Mouse (Mus musculus) limb, embryonic 13.5 days (tissue): ENCODE data around the gene Mad1l1. TPM values are rescaled to one million over a fixed set of nuclear protein-coding genes. Genes with fewer than 3 reads are reported as not detected.
A peak's percentile ranks its signal among the peaks of the same experiment; 100 is the strongest.

Source experiments
- ATAC-seq: fragments of 200-750 bp; cut with Nextera tagmentation; 2 replicates; pipeline ENCODE4 v1.8.0; 2017; ENCODE audit warnings: low read depth, moderate number of reproducible peaks, moderate TSS enrichment; ENCODE audit not compliant: low FRiP score
- H3K27ac ChIP-seq: fragments of 300-500 bp; sonication (generic); 2 replicates; pipeline ENCODE4 v1.5.1; 2015; ENCODE audit warnings: inconsistent platforms, mild to moderate bottlenecking, moderate library complexity
- H3K27me3 ChIP-seq: fragments of 300-500 bp; sonication (generic); 2 replicates; pipeline ENCODE4 v1.6.1; 2015; ENCODE audit warnings: mild to moderate bottlenecking, inconsistent platforms
- H3K36me3 ChIP-seq: fragments of 300-500 bp; sonication (generic); 2 replicates; pipeline ENCODE4 v1.6.1; 2015; ENCODE audit warnings: inconsistent platforms, mild to moderate bottlenecking, moderate library complexity
- H3K4me1 ChIP-seq: fragments of 300-500 bp; sonication (generic); 2 replicates; pipeline ENCODE4 v1.6.1; 2015; ENCODE audit warnings: inconsistent platforms
- H3K4me2 ChIP-seq: fragments of 300-500 bp; sonication (generic); replicated peaks from 2 replicates; pipeline ENCODE4 v1.6.1; 2015; ENCODE audit warnings: inconsistent platforms, mild to moderate bottlenecking, moderate library complexity
- H3K4me3 ChIP-seq: fragments of 300-500 bp; sonication (generic); 2 replicates; pipeline ENCODE4 v1.5.1; 2015; ENCODE audit warnings: moderate library complexity, mild to moderate bottlenecking, inconsistent platforms
- H3K9ac ChIP-seq: fragments of 300-500 bp; sonication (generic); 2 replicates; pipeline ENCODE4 v1.6.1; 2015; ENCODE audit warnings: mild to moderate bottlenecking, inconsistent platforms
- H3K9me3 ChIP-seq: fragments of 300-500 bp; sonication (generic); 2 replicates; pipeline ENCODE4 v1.6.1; 2016; ENCODE audit warnings: inconsistent platforms
- WGBS: fragments of 180-500 bp; shearing (Covaris S2); methylation state at CpG from one replicate; pipeline ENCODE4 v1.1.7; 2015; 5-methylcytosine and 5-hydroxymethylcytosine counted together
- polyA plus RNA-seq: library from polyadenylated mRNA; unstranded; fragments of >200 nt; fragmentation: Nextera tagmentation; extraction: Ambion mirVana; gene quantifications from 2 replicates; pipeline ENCODE4 v1.2.1, GENCODE M21; 2015

Mad1l1 gene
- polyA plus RNA-seq, 1 experiment from 2014 or later = 52.6 TPM

GRCm38 (mm10) chr5:140349882-140350281, 28.5 kb upstream of the Mad1l1 start:
- H3K36me3 ChIP-seq = peaks cover 80% of the 10 kb centered on the region
- no peaks in the 10 kb centered on the region for H3K4me1 ChIP-seq
- H3K27ac ChIP-seq = no peak overlapping the region
- H3K27me3 ChIP-seq = no peaks in the 10 kb centered on the region
- no peak overlapping the region for H3K9ac ChIP-seq
- H3K4me2 ChIP-seq = no peak overlapping the region
- WGBS = 90% methylated on average over 9 of the region's 9 CpGs
- no peaks in the 10 kb centered on the region for H3K9me3 ChIP-seq
- no peak overlapping the region for H3K4me3 ChIP-seq
- no peak for ATAC-seq

- H3K4me3 ChIP-seq = no peak overlapping the region
- H3K36me3 ChIP-seq = peaks cover 66% of the 10 kb centered on the region
- no peaks in the 10 kb centered on the region for H3K4me1 ChIP-seq
- 73% methylated on average over 1 of the region's 1 CpGs for WGBS
- no peak overlapping the region for H3K27ac ChIP-seq
- H3K27me3 ChIP-seq = no peaks in the 10 kb centered on the region
- H3K9ac ChIP-seq = no peak overlapping the region
- H3K9me3 ChIP-seq = no peaks in the 10 kb centered on the region
- no peak for ATAC-seq
- no peak overlapping the region for H3K4me2 ChIP-seq
These were observed 24.7 kb upstream of the Mad1l1 start for GRCm38 (mm10) chr5:140346050-140346449.

- H3K9ac ChIP-seq = no peak overlapping the region
- no peaks in the 10 kb centered on the region for H3K27me3 ChIP-seq
- H3K4me1 ChIP-seq = no peaks in the 10 kb centered on the region
- peaks cover 66% of the 10 kb centered on the region for H3K36me3 ChIP-seq
- no peak overlapping the region for H3K27ac ChIP-seq
- no peak overlapping the region for H3K4me2 ChIP-seq
- H3K9me3 ChIP-seq = no peaks in the 10 kb centered on the region
- no peak overlapping the region for H3K4me3 ChIP-seq
- 90% methylated on average over 4 of the region's 4 CpGs for WGBS
- ATAC-seq = no peak
These were observed 23.9 kb upstream of the Mad1l1 start for GRCm38 (mm10) chr5:140345244-140345643.

- Histone ChIP-seq H3K36me3 (peaks cover 85% of the 10 kb centered on the region), H3K9ac (no peak overlapping the region), H3K4me2 (no peak overlapping the region), H3K4me1 (no peaks in the 10 kb centered on the region), H3K27ac (no peak overlapping the region), H3K4me3 (no peak overlapping the region), H3K27me3 (no peaks in the 10 kb centered on the region), H3K9me3 (peaks cover 3% of the 10 kb centered on the region; the same call in 1 of the 2 replicates)
- no peak for ATAC-seq
- WGBS = 83% methylated on average over 4 of the region's 4 CpGs
These were observed 21.5 kb upstream of the Mad1l1 start for GRCm38 (mm10) chr5:140342880-140343279.

GRCm38 (mm10) chr5:140339836-140340235, 18.5 kb upstream of the Mad1l1 start:
- ATAC-seq = no peak
- peaks cover 68% of the 10 kb centered on the region for H3K36me3 ChIP-seq
- no peak overlapping the region for H3K27ac ChIP-seq
- no peak overlapping the region for H3K4me2 ChIP-seq
- no peaks in the 10 kb centered on the region for H3K4me1 ChIP-seq
- no peaks in the 10 kb centered on the region for H3K27me3 ChIP-seq
- no peak overlapping the region for H3K4me3 ChIP-seq
- H3K9me3 ChIP-seq = peaks cover 3% of the 10 kb centered on the region; the same call in 1 of the 2 replicates
- 65% methylated on average over 3 of the region's 3 CpGs for WGBS
- no peak overlapping the region for H3K9ac ChIP-seq

GRCm38 (mm10) chr5:140338779-140339178, 17.4 kb upstream of the Mad1l1 start:
- no peak overlapping the region for H3K4me2 ChIP-seq
- no peaks in the 10 kb centered on the region for H3K4me1 ChIP-seq
- no peaks in the 10 kb centered on the region for H3K27me3 ChIP-seq
- H3K9me3 ChIP-seq = peaks cover 3% of the 10 kb centered on the region; the same call in 1 of the 2 replicates
- ATAC-seq = no peak
- H3K4me3 ChIP-seq = no peak overlapping the region
- no peak overlapping the region for H3K27ac ChIP-seq
- H3K9ac ChIP-seq = no peak overlapping the region
- H3K36me3 ChIP-seq = peaks cover 57% of the 10 kb centered on the region
- WGBS = 89% methylated on average over 4 of the region's 4 CpGs

GRCm38 (mm10) chr5:140336680-140337079, 15.3 kb upstream of the Mad1l1 start:
- H3K36me3 ChIP-seq = peaks cover 50% of the 10 kb centered on the region

GRCm38 (mm10) chr5:140333631-140334030, 12.3 kb upstream of the Mad1l1 start:
- H3K4me1 ChIP-seq = peaks cover 17% of the 10 kb centered on the region
- no peak for ATAC-seq
- 39% methylated on average over 2 of the region's 2 CpGs for WGBS

More at GRCm38 (mm10) chr5:140336680-140337079, 15.3 kb upstream of the Mad1l1 start:
- WGBS = 76% methylated on average over 1 of the region's 1 CpGs
- no peak overlapping the region for H3K27ac ChIP-seq
- H3K9me3 ChIP-seq = peaks cover 3% of the 10 kb centered on the region; the same call in 1 of the 2 replicates
- no peak overlapping the region for H3K4me2 ChIP-seq
- no peak overlapping the region for H3K9ac ChIP-seq
- ATAC-seq = no peak
- H3K27me3 ChIP-seq = no peaks in the 10 kb centered on the region
- peaks cover 7% of the 10 kb centered on the region; the same call in 1 of the 2 replicates for H3K4me1 ChIP-seq
- no peak overlapping the region for H3K4me3 ChIP-seq

GRCm38 (mm10) chr5:140332519-140332918, 11.2 kb upstream of the Mad1l1 start:
- Histone ChIP-seq H3K4me3 (peak overlapping the region; percentile 71), H3K4me2 (peak overlapping the region; percentile 94), H3K4me1 (peaks cover 17% of the 10 kb centered on the region), H3K27ac (no peak overlapping the region), H3K27me3 (no peaks in the 10 kb centered on the region), H3K36me3 (peaks cover 40% of the 10 kb centered on the region), H3K9ac (no peak overlapping the region), H3K9me3 (no peaks in the 10 kb centered on the region)
- WGBS = 53% methylated on average over 4 of the region's 4 CpGs
- ATAC-seq = no peak

More at GRCm38 (mm10) chr5:140333631-140334030, 12.3 kb upstream of the Mad1l1 start:
- Histone ChIP-seq H3K9me3 (peaks cover under 1% of the 10 kb centered on the region; the same call in 1 of the 2 replicates), H3K4me3 (no peak overlapping the region), H3K27ac (no peak overlapping the region), H3K27me3 (no peaks in the 10 kb centered on the region), H3K36me3 (peaks cover 40% of the 10 kb centered on the region), H3K4me2 (no peak overlapping the region), H3K9ac (no peak overlapping the region)

GRCm38 (mm10) chr5:140331615-140332512, 10.5 kb upstream of the Mad1l1 start, which contains the start of gene Mrm2:
Gene Mrm2 (minus strand): TSS chr5:140331898.
- H3K27me3 ChIP-seq = no peaks in the 10 kb centered on the region
- peak within 1 kb of the TSS; percentile 94 for H3K4me2 ChIP-seq
- ATAC-seq = peak; percentile 84
- H3K4me3 ChIP-seq = peak within 1 kb of the TSS; percentile 71
- H3K36me3 ChIP-seq = peaks cover 39% of the 10 kb centered on the region
- H3K9ac ChIP-seq = peak within 1 kb of the TSS; percentile 82
- peaks cover 17% of the 10 kb centered on the region for H3K4me1 ChIP-seq
- H3K9me3 ChIP-seq = no peaks in the 10 kb centered on the region
- WGBS = 1% methylated on average over 39 of the region's 39 CpGs
- peak within 1 kb of the TSS; percentile 89 for H3K27ac ChIP-seq

GRCm38 (mm10) chr5:140324058-140324457, 2.7 kb upstream of the Mad1l1 start:
- Histone ChIP-seq H3K36me3 (peaks cover 38% of the 10 kb centered on the region), H3K9me3 (no peaks in the 10 kb centered on the region; the same call in 1 of the 2 replicates), H3K27me3 (no peaks in the 10 kb centered on the region), H3K27ac (no peak overlapping the region), H3K9ac (no peak overlapping the region), H3K4me1 (peaks cover 16% of the 10 kb centered on the region), H3K4me2 (no peak overlapping the region), H3K4me3 (no peak overlapping the region)
- no peak for ATAC-seq
- 89% methylated on average over 5 of the region's 5 CpGs for WGBS

GRCm38 (mm10) chr5:140321756-140322575, 614 bp upstream of the Mad1l1 start:
- Histone ChIP-seq H3K27ac (peak overlapping the region; percentile 56), H3K4me1 (peaks cover 16% of the 10 kb centered on the region), H3K9ac (peak overlapping the region; percentile 98), H3K4me3 (peak overlapping the region; percentile 96), H3K4me2 (peak overlapping the region; percentile 76), H3K36me3 (peaks cover 20% of the 10 kb centered on the region), H3K27me3 (no peaks in the 10 kb centered on the region), H3K9me3 (no peaks in the 10 kb centered on the region; the same call in 1 of the 2 replicates)
- under 1% methylated on average over 17 of the region's 17 CpGs for WGBS
- ATAC-seq = no peak
